Mouse (Mus musculus) heart, adult 2 months (tissue): Measurements from ENCODE around the gene Fam89b. TPM values are rescaled to one million over a fixed set of nuclear protein-coding genes. Genes with fewer than 3 reads are reported as not detected.

Experiments used
- DNase-seq, 2 experiments: peaks; one replicate each; pipeline ENCODE4 v3.0.0; 2021
- H3K27ac ChIP-seq: fragments of 200-600 bp; 2 replicates; pipeline ENCODE4 v1.8.1; 2022
- H3K27me3 ChIP-seq: fragments of 200-500 bp; 2 replicates; pipeline ENCODE4 v1.6.1; 2012; ENCODE audit warnings: mild to moderate bottlenecking, low read length, inconsistent platforms, mixed read lengths; ENCODE audit not compliant: control insufficient read depth, insufficient read depth
- H3K36me3 ChIP-seq: fragments of 200-500 bp; 2 replicates; pipeline ENCODE4 v1.6.1; 2012; ENCODE audit warnings: low read length, inconsistent platforms; ENCODE audit not compliant: control insufficient read depth, insufficient read depth
- H3K4me1 ChIP-seq: fragments of 200-500 bp; 2 replicates; pipeline ENCODE4 v1.6.1; 2011; ENCODE audit warnings: low read length; ENCODE audit not compliant: control insufficient read depth, insufficient read depth
- H3K4me3 ChIP-seq: fragments of 200-600 bp; 2 replicates; pipeline ENCODE4 v1.8.1; 2022
- H3K79me2 ChIP-seq: fragments of 200-500 bp; replicated peaks from 2 replicates; pipeline ENCODE4 v1.6.1; 2012; ENCODE audit warnings: mild to moderate bottlenecking, inconsistent platforms, low read length, moderate library complexity, mixed read lengths; ENCODE audit not compliant: control insufficient read depth, insufficient read depth
- H3K9ac ChIP-seq: fragments of 200-500 bp; 2 replicates; pipeline ENCODE4 v1.6.1; 2012; ENCODE audit warnings: low read depth, mild to moderate bottlenecking, control low read depth, inconsistent platforms, low read length, mixed read lengths
- CTCF ChIP-seq: fragments of 200-600 bp; IDR thresholded peaks from 2 replicates; pipeline ENCODE4 v1.8.1; 2022; ENCODE audit warnings: antibody characterized with exemption, mild to moderate bottlenecking, moderate library complexity
- EP300 ChIP-seq: fragments of 200-500 bp; IDR thresholded peaks from 2 replicates; pipeline ENCODE4 v1.6.1; 2011; ENCODE audit warnings: low read depth, low read length, control low read depth; ENCODE audit not compliant: insufficient read depth
- POLR2A ChIP-seq: fragments of 200-500 bp; IDR thresholded peaks from 2 replicates; pipeline ENCODE4 v1.6.1; 2011; ENCODE audit warnings: mild to moderate bottlenecking, low read depth, low read length, control low read depth; ENCODE audit not compliant: insufficient read depth
- WGBS: fragments of 180-500 bp; shearing (Covaris S2); methylation state at CpG from one replicate; pipeline ENCODE4 v1.1.7; 2018; 5-methylcytosine and 5-hydroxymethylcytosine counted together
- intact Hi-C: fragments of 180-260 bp; cut with DNase I; formaldehyde crosslinking; loops from one replicate; pipeline ENCODE4 v1.15.1; 2025
- microRNA-seq, 2 experiments: library from miRNA; unstranded; fragments of <30 nt; microRNA quantifications; one replicate each; pipeline ENCODE4 v1.2.0; 2021
- polyA plus RNA-seq: library from polyadenylated mRNA; depleted of rRNA; stranded (reverse); fragments of >200 nt; gene quantifications from 2 replicates; pipeline ENCODE4 v1.2.3, GENCODE M21; 2012; rRNA removed
- total RNA-seq, 2 experiments: library from RNA; stranded (reverse); gene quantifications; 2 replicates each; pipeline ENCODE4 v1.2.3; 2021

The Fam89b gene
- total and polyA plus RNA-seq, 3 experiments, result 24.2 to 80.7 (median 26.3) TPM

DNA sequence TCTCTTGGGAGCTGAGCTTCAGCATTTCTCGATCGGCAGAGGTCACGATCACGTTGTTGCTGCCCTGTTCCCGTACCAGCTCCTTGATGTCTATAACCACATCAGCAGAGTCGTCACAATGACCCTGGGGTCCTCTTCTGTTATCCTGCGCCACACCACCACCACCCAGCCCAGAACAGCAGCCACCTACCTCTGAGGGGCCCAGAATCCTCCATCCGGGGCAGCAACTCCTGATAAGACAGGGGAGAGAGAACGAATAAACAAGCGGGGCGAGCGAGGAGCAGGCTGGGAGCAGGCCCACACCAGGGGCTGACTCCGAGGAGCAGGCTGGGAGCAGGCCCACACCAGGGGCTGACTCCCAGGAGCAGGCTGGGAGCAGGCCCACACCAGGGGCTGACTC is 43.0 kb downstream of the Fam89b start:
- 81% methylated on average over 13 of the region's 13 CpGs for WGBS
- H3K9ac ChIP-seq, result no peak overlapping the region
- no peaks in the 10 kb centered on the region for H3K27me3 ChIP-seq
- no peak overlapping the region for H3K27ac ChIP-seq
- no peak for TF ChIP-seq CTCF
- TF ChIP-seq EP300, result no peak
- no peak for TF ChIP-seq POLR2A
- intact Hi-C loops, result loop anchor here (5.0 to 10.0 kb wide), 3 partner anchors 39 to 302 kb away; partner anchors contain the start of genes Kat5 and Sart1
- no peaks in the 10 kb centered on the region for H3K36me3 ChIP-seq
- H3K4me1 ChIP-seq, result peaks cover 4% of the 10 kb centered on the region
- DNase-seq, result no peak
- no peak overlapping the region for H3K4me3 ChIP-seq
- H3K79me2 ChIP-seq, result peaks cover 6% of the 10 kb centered on the region

DNA sequence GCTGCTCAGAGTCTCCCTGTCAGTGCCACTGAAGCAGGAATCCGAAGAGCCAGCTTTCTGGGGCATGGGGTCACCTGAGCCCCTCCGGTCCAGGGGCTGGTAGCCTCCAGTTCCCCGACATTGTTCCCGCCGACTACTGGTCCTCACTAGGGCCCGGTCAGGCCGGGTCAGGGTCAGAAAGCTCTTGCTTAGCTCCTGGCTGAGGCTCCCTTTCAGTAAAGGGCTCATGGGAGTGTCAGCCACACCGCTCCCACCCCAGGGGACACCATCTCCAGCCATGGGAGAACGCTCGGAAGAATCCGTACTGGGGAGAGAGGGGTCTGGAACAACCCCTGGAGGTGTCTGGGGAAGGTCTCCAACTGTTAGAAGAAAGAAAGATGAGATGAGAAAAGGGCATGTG is 43.6 kb downstream of the Fam89b start:
- Histone ChIP-seq H3K27me3 (no peaks in the 10 kb centered on the region), H3K36me3 (no peaks in the 10 kb centered on the region), H3K27ac (no peak overlapping the region), H3K9ac (no peak overlapping the region), H3K4me1 (peaks cover 4% of the 10 kb centered on the region; the same call in 1 of the 2 replicates), H3K4me3 (no peak overlapping the region), H3K79me2 (peaks cover 6% of the 10 kb centered on the region)
- intact Hi-C loops, result loop anchor here (5.0 to 10.0 kb wide), 3 partner anchors 39 to 301 kb away; partner anchors contain the start of genes Kat5 and Sart1
- TF ChIP-seq EP300, result no peak
- WGBS, result 91% methylated on average over 11 of the region's 11 CpGs
- no peak for DNase-seq

DNA sequence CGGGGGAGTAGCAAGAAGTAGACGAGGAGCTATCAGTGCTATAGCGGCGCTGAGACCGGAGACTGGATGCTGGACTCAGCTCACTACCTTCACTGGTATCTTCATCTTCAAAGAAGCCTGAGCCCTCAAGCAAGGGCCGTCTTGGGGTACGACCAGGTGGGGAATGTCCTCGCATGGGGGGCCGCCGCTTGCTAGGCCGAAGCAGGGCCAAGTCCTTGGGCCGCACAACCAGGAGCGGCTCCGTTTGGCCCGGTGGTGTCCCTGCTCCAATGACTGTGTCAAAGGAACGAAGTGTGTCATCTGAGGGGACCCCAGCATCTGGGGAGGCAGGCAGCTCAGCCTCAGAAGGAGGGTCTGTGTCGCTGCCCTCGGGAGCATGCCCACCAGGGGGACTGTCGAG is 44.0 kb downstream of the Fam89b start:
- intact Hi-C loops, result loop anchor here (5.0 to 10.0 kb wide), 3 partner anchors 38 to 301 kb away; partner anchors contain the start of genes Kat5 and Sart1
- WGBS, result 95% methylated on average over 19 of the region's 19 CpGs
- no peaks in the 10 kb centered on the region for H3K36me3 ChIP-seq

DNA sequence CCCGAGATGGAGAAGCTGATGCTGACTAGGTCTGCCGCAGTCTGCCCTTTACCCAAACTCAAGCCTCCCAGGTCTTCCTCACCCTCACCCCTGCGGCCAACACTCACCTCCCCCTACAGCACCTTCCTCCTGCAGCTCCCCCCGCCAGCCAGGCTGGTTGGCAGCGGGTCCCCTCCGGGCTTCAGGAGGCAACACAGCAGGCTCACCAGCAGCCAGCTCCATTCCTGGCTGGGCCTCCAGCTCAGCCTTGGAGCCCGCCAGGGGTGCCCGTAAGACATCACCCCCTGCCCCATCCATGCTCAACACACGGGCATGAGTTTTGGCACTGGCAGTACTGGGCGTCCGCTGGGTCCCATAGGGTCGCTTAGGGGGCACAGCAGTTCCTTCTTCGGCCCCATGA is 44.5 kb downstream of the Fam89b start:
- Histone ChIP-seq H3K27ac (no peak overlapping the region), H3K79me2 (no peaks in the 10 kb centered on the region), H3K4me1 (peaks cover 4% of the 10 kb centered on the region; the same call in 1 of the 2 replicates), H3K36me3 (no peaks in the 10 kb centered on the region), H3K9ac (no peak overlapping the region), H3K27me3 (no peaks in the 10 kb centered on the region), H3K4me3 (no peak overlapping the region)
- no peak for DNase-seq
- WGBS, result 87% methylated on average over 13 of the region's 13 CpGs
- intact Hi-C loops, result loop anchor here (5.0 to 10.0 kb wide), 3 partner anchors 38 to 300 kb away; partner anchors contain the start of genes Kat5 and Sart1
- TF ChIP-seq POLR2A (no peak), EP300 (no peak)

More for the DNA sequence above, 44.0 kb downstream of the Fam89b start:
- Histone ChIP-seq H3K4me3 (no peak overlapping the region), H3K79me2 (peaks cover 2% of the 10 kb centered on the region), H3K27ac (no peak overlapping the region), H3K9ac (no peak overlapping the region), H3K4me1 (peaks cover 4% of the 10 kb centered on the region; the same call in 1 of the 2 replicates), H3K27me3 (no peaks in the 10 kb centered on the region)
- DNase-seq, result no peak
- TF ChIP-seq EP300 (no peak), CTCF (no peak), POLR2A (no peak)

DNA sequence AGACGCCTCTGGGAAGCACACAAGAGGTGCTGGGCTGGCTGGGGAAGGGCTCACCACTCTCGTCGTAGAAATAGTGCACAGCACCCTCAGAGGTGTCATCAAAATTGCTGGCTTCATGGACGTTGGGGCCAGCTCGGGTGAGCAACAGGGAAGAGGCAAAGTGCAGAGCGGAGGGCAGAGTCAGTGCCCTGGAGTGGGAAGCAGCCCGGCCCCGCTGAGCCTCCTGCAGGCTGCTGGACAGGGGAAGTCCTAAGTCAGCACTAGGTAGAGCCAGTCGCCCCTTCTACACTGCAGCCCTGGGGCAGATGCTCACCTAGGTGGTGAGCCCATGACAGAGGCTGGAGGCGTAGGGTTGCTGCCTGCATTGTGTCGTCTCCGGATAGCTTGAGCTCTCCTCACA is 45.2 kb downstream of the Fam89b start:
- no peak for TF ChIP-seq EP300
- no peak for TF ChIP-seq POLR2A
- no peak for TF ChIP-seq CTCF
- no peaks in the 10 kb centered on the region for H3K27me3 ChIP-seq
- no peak for DNase-seq
- no peaks in the 10 kb centered on the region for H3K79me2 ChIP-seq
- intact Hi-C loops, result loop anchor here (10.0 kb wide), 1 partner anchor 299 kb away; the partner anchor contains the start of gene Sart1
- WGBS, result 95% methylated on average over 12 of the region's 12 CpGs
- no peak overlapping the region for H3K9ac ChIP-seq
- H3K4me3 ChIP-seq, result no peak overlapping the region
- H3K4me1 ChIP-seq, result peaks cover 4% of the 10 kb centered on the region; the same call in 1 of the 2 replicates
- no peaks in the 10 kb centered on the region for H3K36me3 ChIP-seq
- no peak overlapping the region for H3K27ac ChIP-seq

DNA sequence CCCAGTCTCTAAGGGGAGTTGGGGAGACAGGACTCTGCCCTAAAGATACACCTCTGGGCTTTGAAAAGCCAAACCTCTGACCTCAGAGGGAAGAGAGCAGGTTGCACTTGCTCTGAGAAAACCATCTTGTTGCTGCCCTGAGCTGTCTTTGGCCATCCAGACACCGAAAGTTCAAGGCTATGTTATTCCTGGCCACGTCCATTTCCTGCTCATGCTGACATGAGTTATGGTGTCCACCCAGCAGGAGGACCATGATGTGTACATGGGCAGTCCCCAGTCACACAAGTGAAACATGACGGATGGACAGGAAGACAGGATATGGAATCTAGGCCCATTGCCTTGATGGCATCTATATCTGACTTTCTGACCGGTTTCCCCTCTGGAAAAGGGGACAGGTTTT is 49.0 kb downstream of the Fam89b start:
- intact Hi-C loops, result loop anchor here (10.0 kb wide), 1 partner anchor 296 kb away; the partner anchor contains the start of gene Sart1
- TF ChIP-seq POLR2A (no peak), CTCF (no peak), EP300 (no peak)
- no peaks in the 10 kb centered on the region for H3K4me1 ChIP-seq
- 50% methylated on average over 4 of the region's 4 CpGs for WGBS
- H3K27me3 ChIP-seq, result no peaks in the 10 kb centered on the region
- DNase-seq, result no peak
- H3K27ac ChIP-seq, result no peak overlapping the region
- no peaks in the 10 kb centered on the region for H3K79me2 ChIP-seq
- no peaks in the 10 kb centered on the region for H3K36me3 ChIP-seq
- no peak overlapping the region for H3K9ac ChIP-seq
- no peak overlapping the region for H3K4me3 ChIP-seq

Small RNAs within 50 kb of the gene (microRNA-seq; reads per million reads assigned to microRNA genes)
- gene Mir6987, result 0 reads per million in 2 experiments

Other genes with a start within 250 kb of the Fam89b start
- 10 to 100 TPM; 18.6 to 21.6 TPM for gene Mus81, start 241.3 kb downstream of the Fam89b start, total RNA-seq
- gene Mus81, start 241.3 kb downstream of the Fam89b start, polyA plus RNA-seq, result 36.4 and 38.6 TPM in 2 replicates
- gene Cfl1, start 239.2 kb downstream of the Fam89b start, total RNA-seq, result 100 to 1,000 TPM; 169 to 194 TPM
- 160 and 206 TPM in 2 replicates for gene Cfl1, start 239.2 kb downstream of the Fam89b start, polyA plus RNA-seq
- under 1 TPM; 0.82 to 0.89 TPM for gene 1700020D05Rik, start 225.9 kb downstream of the Fam89b start, total RNA-seq
- 0.70 and 0.85 TPM in 2 replicates for gene 1700020D05Rik, start 225.9 kb downstream of the Fam89b start, polyA plus RNA-seq
- gene Snx32, start 219.1 kb downstream of the Fam89b start, total RNA-seq, result 1 to 10 TPM; 3.9 to 5.2 TPM
- gene Snx32, start 219.1 kb downstream of the Fam89b start, polyA plus RNA-seq, result 11.4 and 13.0 TPM in 2 replicates
- gene Ovol1, start 169.0 kb downstream of the Fam89b start, total RNA-seq, result not detected
- gene Ovol1, start 169.0 kb downstream of the Fam89b start, polyA plus RNA-seq, result 0.04 TPM in 1 of 2 replicates, not detected in the other
- gene Ap5b1, start 161.6 kb downstream of the Fam89b start, total RNA-seq, result 1 to 10 TPM; 3.0 to 3.3 TPM
- gene Ap5b1, start 161.6 kb downstream of the Fam89b start, polyA plus RNA-seq, result 3.0 and 3.1 TPM in 2 replicates
- gene Rnaseh2c, start 127.8 kb downstream of the Fam89b start, total RNA-seq, result 10 to 100 TPM; 50.2 to 58.6 TPM
- gene Rnaseh2c, start 127.8 kb downstream of the Fam89b start, polyA plus RNA-seq, result 18.7 and 37.1 TPM in 2 replicates
- 10 to 100 TPM; 27.0 to 27.5 TPM for gene Kat5, start 119.4 kb downstream of the Fam89b start, total RNA-seq
- gene Kat5, start 119.4 kb downstream of the Fam89b start, polyA plus RNA-seq, result 36.1 and 56.9 TPM in 2 replicates
- gene Rela, start 92.2 kb downstream of the Fam89b start, total RNA-seq, result 10 to 100 TPM; 26.8 to 32.5 TPM
- 39.8 and 57.2 TPM in 2 replicates for gene Rela, start 92.2 kb downstream of the Fam89b start, polyA plus RNA-seq
- gene Sipa1, start 65.9 kb downstream of the Fam89b start, total RNA-seq, result 10 to 100 TPM; 19.9 to 23.5 TPM
- 37.7 and 39.9 TPM in 2 replicates for gene Sipa1, start 65.9 kb downstream of the Fam89b start, polyA plus RNA-seq
- 10 to 100 TPM; 20.8 to 23.2 TPM for gene Map3k11, start 40.9 kb downstream of the Fam89b start, total RNA-seq
- 31.5 and 31.9 TPM in 2 replicates for gene Map3k11, start 40.9 kb downstream of the Fam89b start, polyA plus RNA-seq
- 10 to 100 TPM; 17.5 to 18.6 TPM for gene Pcnx3, start 40.7 kb downstream of the Fam89b start, total RNA-seq
- 33.6 and 40.1 TPM in 2 replicates for gene Pcnx3, start 40.7 kb downstream of the Fam89b start, polyA plus RNA-seq
- not detected for gene Kcnk7, start 25.3 kb downstream of the Fam89b start, total RNA-seq
- not detected in 2 replicates for gene Kcnk7, start 25.3 kb downstream of the Fam89b start, polyA plus RNA-seq
- 100 to 1,000 TPM; 128 to 137 TPM for gene Ehbp1l1, start 3.3 kb downstream of the Fam89b start, total RNA-seq
- gene Ehbp1l1, start 3.3 kb downstream of the Fam89b start, polyA plus RNA-seq, result 100 and 121 TPM in 2 replicates
- 10 to 100 TPM; 30.7 to 34.2 TPM for gene Ltbp3, start 11.3 kb upstream of the Fam89b start, total RNA-seq
- 61.3 and 61.5 TPM in 2 replicates for gene Ltbp3, start 11.3 kb upstream of the Fam89b start, polyA plus RNA-seq
- 10 to 100 TPM; 57.2 to 70.0 TPM for gene Scyl1, start 41.8 kb upstream of the Fam89b start, total RNA-seq
- gene Scyl1, start 41.8 kb upstream of the Fam89b start, polyA plus RNA-seq, result 95.6 and 113 TPM in 2 replicates
- 1 to 10 TPM; 7.7 to 8.4 TPM for gene Frmd8, start 145.6 kb upstream of the Fam89b start, total RNA-seq
- 7.0 and 9.3 TPM in 2 replicates for gene Frmd8, start 145.6 kb upstream of the Fam89b start, polyA plus RNA-seq
- gene Slc25a45, start 148.2 kb upstream of the Fam89b start, total RNA-seq, result 1 to 10 TPM; 2.8 TPM
- gene Slc25a45, start 148.2 kb upstream of the Fam89b start, polyA plus RNA-seq, result 7.9 and 8.2 TPM in 2 replicates
- under 1 TPM; 0.14 to 0.47 TPM for gene Tigd3, start 164.5 kb upstream of the Fam89b start, total RNA-seq
- gene Tigd3, start 164.5 kb upstream of the Fam89b start, polyA plus RNA-seq, result 0.25 and 0.67 TPM in 2 replicates
- 10 to 100 TPM; 82.3 to 83.5 TPM for gene Dpf2, start 183.4 kb upstream of the Fam89b start, total RNA-seq
- gene Dpf2, start 183.4 kb upstream of the Fam89b start, polyA plus RNA-seq, result 71.8 and 104 TPM in 2 replicates
- 1 to 10 TPM; 8.0 to 8.4 TPM for gene Cdc42ep2, start 195.2 kb upstream of the Fam89b start, total RNA-seq
- 11.7 and 19.0 TPM in 2 replicates for gene Cdc42ep2, start 195.2 kb upstream of the Fam89b start, polyA plus RNA-seq
- gene Pola2, start 234.5 kb upstream of the Fam89b start, total RNA-seq, result 10 to 100 TPM in 1 of 2 experiments, 1 to 10 TPM in 1; 8.6 to 10.9 TPM
- gene Pola2, start 234.5 kb upstream of the Fam89b start, polyA plus RNA-seq, result 27.9 and 38.7 TPM in 2 replicates